Mouse (Mus musculus) adrenal gland, postnatal 14 days (tissue): ENCODE results near the gene Tsnax. TPM values are rescaled to one million over a fixed set of nuclear protein-coding genes. Genes with fewer than 3 reads are reported as not detected.

Experiments
- DNase-seq: peaks from one replicate; pipeline ENCODE4 v3.0.0; 2021; ENCODE audit warnings: mixed read lengths
- long read RNA-seq, 2 experiments: library from polyadenylated mRNA; stranded (forward); transcript quantifications; one replicate each; pipeline ENCODE4 v2.0.0; 2021
- total RNA-seq: library from RNA; stranded (reverse); gene quantifications from 2 replicates; pipeline ENCODE4 v1.2.3, GENCODE M21; 2021

The Tsnax gene
- 74.1 and 74.7 TPM in 2 replicates for total RNA-seq
- long read RNA-seq, experiment 1, transcript Tsnax-201 (6 exons, 2,391 nt) = major isoform, 238 of 259 reads
- long read RNA-seq, experiment 1, partial matches to known transcripts = 12 of 259 reads
- long read RNA-seq, experiment 1, other reads (novel, unspliced or antisense) = 7 of 259 reads
- long read RNA-seq, experiment 2, transcript Tsnax-201 (6 exons, 2,391 nt) = major isoform, 115 of 129 reads
- long read RNA-seq, experiment 2, partial matches to known transcripts = 1 of 129 reads
- long read RNA-seq, experiment 2, other reads (novel, unspliced or antisense) = 12 of 129 reads

- peak; percentile 97 for DNase-seq
Measured at GRCm38 (mm10) chr8:125012695-125013627, at the start of gene Tsnax. Gene Tsnax (plus strand): TSS chr8:125012997.

- no peak for DNase-seq
Measured at GRCm38 (mm10) chr8:124963246-124963645, 49.6 kb upstream of the Tsnax start.

GRCm38 (mm10) chr8:124964966-124965365 lies 47.8 kb upstream of the Tsnax start:
- no peak for DNase-seq

GRCm38 (mm10) chr8:124970312-124970933 lies 42.4 kb upstream of the Tsnax start:
- DNase-seq = peak; percentile 24

GRCm38 (mm10) chr8:124973221-124973620 lies 39.6 kb upstream of the Tsnax start:
- DNase-seq = no peak

GRCm38 (mm10) chr8:124974254-124974653 lies 38.5 kb upstream of the Tsnax start:
- no peak for DNase-seq

GRCm38 (mm10) chr8:124976211-124976610 lies 36.6 kb upstream of the Tsnax start:
- DNase-seq = no peak

GRCm38 (mm10) chr8:124978026-124978425 lies 34.8 kb upstream of the Tsnax start:
- DNase-seq = no peak

GRCm38 (mm10) chr8:124980036-124980435 lies 32.8 kb upstream of the Tsnax start:
- DNase-seq = no peak

- no peak for DNase-seq
Measured at GRCm38 (mm10) chr8:124980828-124981227, 32.0 kb upstream of the Tsnax start.

GRCm38 (mm10) chr8:124990923-124991667 lies 21.7 kb upstream of the Tsnax start:
- no peak for DNase-seq

GRCm38 (mm10) chr8:124991668-124991926 lies 21.2 kb upstream of the Tsnax start:
- no peak for DNase-seq

- DNase-seq = no peak
Measured at GRCm38 (mm10) chr8:124995776-124996175, 17.0 kb upstream of the Tsnax start.

- DNase-seq = no peak
Measured at GRCm38 (mm10) chr8:125024085-125024484, 11.3 kb downstream of the Tsnax start.

- no peak for DNase-seq
Measured at GRCm38 (mm10) chr8:125027211-125027610, 14.4 kb downstream of the Tsnax start.

- no peak for DNase-seq
Measured at GRCm38 (mm10) chr8:125028841-125029240, 16.0 kb downstream of the Tsnax start.

- no peak for DNase-seq
Measured at GRCm38 (mm10) chr8:125031276-125031675, 18.5 kb downstream of the Tsnax start.

- peak; percentile 88 for DNase-seq
Measured at GRCm38 (mm10) chr8:125034669-125035068, 21.9 kb downstream of the Tsnax start.

GRCm38 (mm10) chr8:125037081-125037480 lies 24.3 kb downstream of the Tsnax start:
- no peak for DNase-seq

- DNase-seq = no peak
Measured at GRCm38 (mm10) chr8:125038731-125039130, 25.9 kb downstream of the Tsnax start.

GRCm38 (mm10) chr8:125040587-125041375 lies 28.0 kb downstream of the Tsnax start:
- peak; percentile 36 for DNase-seq
